Mouse (Mus musculus) ovary, postnatal 10 days (tissue): ENCODE data around the gene Gse1.

Experiments
- DNase-seq: peaks from one replicate; pipeline ENCODE4 v3.0.0; 2022; ENCODE audit warnings: low spot score

The Gse1 gene

GRCm38 (mm10) chr8:120536306-120537206 lies 308.3 kb downstream of the Gse1 start:
- DNase-seq, result no peak

- peak; percentile 49 for DNase-seq
These were observed 309.1 kb downstream of the Gse1 start for GRCm38 (mm10) chr8:120537207-120537817.

- no peak for DNase-seq
These were observed 309.7 kb downstream of the Gse1 start for GRCm38 (mm10) chr8:120537818-120538396.

- DNase-seq, result no peak
These were observed 310.4 kb downstream of the Gse1 start for GRCm38 (mm10) chr8:120538397-120539240.

DNA sequence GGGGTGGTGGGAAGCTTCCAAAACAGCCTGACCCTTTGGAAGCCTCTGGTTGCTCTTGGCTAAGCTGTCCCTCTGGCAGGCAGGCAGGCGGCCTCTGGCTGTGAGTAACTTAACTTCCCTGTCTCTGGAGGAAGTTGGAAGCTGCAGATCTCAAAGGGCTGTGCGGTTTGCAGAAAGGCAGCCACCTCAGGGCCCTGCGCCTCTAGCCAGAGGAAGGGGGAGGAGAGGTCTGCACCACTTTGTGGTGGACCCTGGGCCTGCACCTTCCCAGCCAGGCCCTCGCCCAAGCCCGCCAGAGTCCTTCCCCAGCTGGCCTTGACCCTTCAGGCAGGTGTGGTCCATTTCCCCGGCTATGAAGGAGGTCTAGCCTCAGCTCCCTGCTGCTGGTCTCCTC lies 311.1 kb downstream of the Gse1 start:
- DNase-seq, result no peak

DNA sequence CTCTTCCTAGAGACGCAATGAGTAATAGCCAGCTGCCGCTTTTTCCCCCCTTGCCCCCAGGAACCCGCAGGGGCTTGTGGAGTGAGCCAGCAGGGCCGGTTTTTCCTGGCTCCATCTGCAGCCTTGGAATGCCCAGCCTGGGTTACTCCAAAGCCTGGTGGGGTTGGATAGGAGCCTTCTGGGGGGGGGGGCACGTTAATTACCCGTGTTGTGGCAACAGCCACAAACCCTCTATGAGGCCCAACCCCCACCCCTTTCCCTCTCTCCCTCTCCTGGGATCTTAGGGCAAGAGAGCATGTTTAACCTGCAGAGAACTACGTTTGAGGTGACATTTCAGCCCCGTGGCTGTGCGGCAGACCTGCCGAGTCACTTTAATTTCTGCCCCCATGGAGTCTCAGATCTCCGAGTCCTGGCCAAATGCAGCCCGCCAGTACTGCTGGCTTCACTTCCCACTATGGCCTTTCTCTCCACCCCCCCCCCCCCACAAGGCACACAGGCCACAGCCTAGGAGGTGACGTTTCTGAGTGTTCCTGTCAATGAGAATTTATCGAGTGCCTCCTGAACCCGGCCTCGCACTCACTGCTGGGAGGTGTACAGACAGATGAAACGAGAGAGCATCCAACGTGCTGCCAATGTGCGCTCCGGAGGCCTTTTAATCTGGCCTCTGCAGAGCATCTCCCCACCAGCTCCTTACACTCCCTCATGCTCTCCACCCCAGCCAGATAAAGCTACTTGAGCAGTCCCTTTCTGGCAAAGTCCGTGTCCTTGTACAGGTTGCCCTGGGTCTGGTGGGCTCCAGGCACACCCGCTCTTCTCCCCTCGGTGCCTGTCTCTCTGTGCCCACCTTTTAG lies 311.7 kb downstream of the Gse1 start:
- no peak for DNase-seq

GRCm38 (mm10) chr8:120542995-120543394 lies 314.7 kb downstream of the Gse1 start:
- no peak for DNase-seq

- no peak for DNase-seq
These were observed 315.3 kb downstream of the Gse1 start for GRCm38 (mm10) chr8:120543416-120544055.

GRCm38 (mm10) chr8:120544155-120544554 lies 315.9 kb downstream of the Gse1 start:
- DNase-seq, result no peak

- no peak for DNase-seq
These were observed 319.3 kb downstream of the Gse1 start for GRCm38 (mm10) chr8:120547562-120547961.

DNA sequence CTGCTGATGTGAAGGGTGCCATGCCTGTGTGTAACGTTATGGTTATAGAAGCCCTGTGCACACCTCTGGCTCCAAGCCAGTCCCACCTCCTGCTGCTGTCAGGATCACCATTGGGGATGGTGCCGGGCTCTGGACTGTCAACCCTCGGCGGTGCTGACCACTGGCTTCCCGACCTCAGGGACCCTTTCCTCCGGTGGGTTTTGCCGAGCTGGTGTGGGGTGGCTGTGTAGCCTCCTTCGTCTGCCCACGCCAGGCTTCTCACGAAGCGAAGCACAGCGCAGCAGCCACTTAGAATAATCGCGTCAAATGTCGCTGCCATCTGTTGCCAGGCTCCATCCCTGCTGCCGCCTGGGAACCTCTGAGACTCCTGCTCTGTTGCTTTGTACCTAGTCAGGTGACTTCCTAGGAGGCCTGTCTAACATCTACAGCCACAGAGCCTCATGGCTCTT lies 320.1 kb downstream of the Gse1 start:
- no peak for DNase-seq

DNA sequence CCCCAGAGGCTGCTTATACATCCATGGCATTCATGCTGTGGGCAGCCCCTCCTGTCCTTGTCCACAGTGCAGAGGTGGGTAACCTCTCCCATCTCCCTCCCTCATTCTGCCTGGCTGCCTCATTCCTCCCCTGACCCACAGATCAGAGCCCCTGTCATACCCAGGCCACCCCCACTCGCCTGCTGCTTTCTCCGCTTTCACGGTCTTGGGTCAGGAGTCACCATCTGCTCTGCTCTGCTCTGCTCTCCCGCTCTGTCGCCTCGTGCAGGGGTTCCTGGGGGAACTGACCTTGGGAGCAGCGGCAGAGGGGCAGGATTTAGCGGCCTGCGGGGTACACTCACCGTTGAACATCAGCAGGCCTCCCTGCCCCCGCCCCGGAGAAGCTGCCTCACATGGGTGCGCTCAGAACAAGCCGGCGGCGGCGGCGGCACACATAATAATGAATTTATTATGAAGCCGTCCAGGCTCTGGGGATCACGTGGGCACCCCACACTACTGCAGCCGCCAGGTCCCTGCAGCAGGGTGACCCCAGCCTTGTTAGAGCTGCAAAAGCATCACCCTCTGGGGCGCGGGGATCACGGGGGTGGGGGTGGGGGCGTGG lies 321.2 kb downstream of the Gse1 start:
- DNase-seq, result no peak

GRCm38 (mm10) chr8:120549922-120550321 lies 321.7 kb downstream of the Gse1 start:
- DNase-seq, result no peak

GRCm38 (mm10) chr8:120550430-120550829 lies 322.2 kb downstream of the Gse1 start:
- DNase-seq, result no peak

GRCm38 (mm10) chr8:120550937-120551676 lies 322.9 kb downstream of the Gse1 start:
- no peak for DNase-seq

GRCm38 (mm10) chr8:120551677-120551980 lies 323.4 kb downstream of the Gse1 start:
- no peak for DNase-seq

GRCm38 (mm10) chr8:120552509-120552908 lies 324.3 kb downstream of the Gse1 start:
- DNase-seq, result no peak

- no peak for DNase-seq
These were observed 325.3 kb downstream of the Gse1 start for GRCm38 (mm10) chr8:120553441-120554123.

DNA sequence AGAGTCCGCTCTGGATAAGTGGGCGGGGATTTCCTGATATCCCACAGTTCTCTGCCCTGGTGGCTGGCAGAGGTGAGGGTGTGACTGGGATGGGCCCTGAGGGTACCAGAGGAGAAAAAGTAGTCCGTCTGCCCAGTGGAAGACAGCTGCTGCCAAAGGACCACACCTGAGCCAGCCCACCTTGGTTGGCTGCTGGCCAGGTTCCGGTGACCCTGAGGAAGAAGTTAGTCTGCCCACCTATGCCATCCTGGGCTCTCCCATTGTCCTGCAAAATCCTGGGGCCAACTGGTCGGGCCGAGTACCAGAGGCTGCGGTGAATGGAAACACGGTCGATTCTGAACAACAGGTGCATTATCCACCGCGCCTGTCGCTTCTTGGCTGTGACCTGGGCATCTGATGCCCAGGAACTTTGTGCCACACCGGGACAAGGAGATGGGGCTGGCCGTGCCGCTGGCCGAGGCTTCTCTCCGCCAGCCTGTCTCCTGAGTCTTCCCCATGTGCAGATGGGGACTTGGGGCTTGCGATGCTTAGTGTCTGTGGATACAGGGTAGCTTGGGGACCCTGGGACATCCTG lies 326.3 kb downstream of the Gse1 start:
- DNase-seq, result no peak
